Mouse (Mus musculus): ENCODE data around the gene Elp1. TPM values are rescaled to one million over a fixed set of nuclear protein-coding genes. Genes with fewer than 3 reads are reported as not detected.

The Elp1 gene
- polyA plus RNA-seq (2017; shearing (Covaris generic)), result 10 to 100 TPM; 19.3 to 20.3 TPM

- ATAC-seq, result peak; percentile 93
Observed at GRCm38 (mm10) chr4:56801907-56802668, at the start of gene Elp1, which contains the start of gene Fam206a. Gene Elp1 (minus strand): TSS chr4:56802331. Gene Fam206a (plus strand): TSS chr4:56802345.

GRCm38 (mm10) chr4:56850724-56851123 is 48.6 kb upstream of the Elp1 start:
- no peak for ATAC-seq

- ATAC-seq, result no peak
Observed at GRCm38 (mm10) chr4:56848044-56848443, 45.9 kb upstream of the Elp1 start.

GRCm38 (mm10) chr4:56847400-56847799 is 45.3 kb upstream of the Elp1 start:
- ATAC-seq, result no peak

GRCm38 (mm10) chr4:56845896-56846533 is 43.9 kb upstream of the Elp1 start:
- ATAC-seq, result no peak

GRCm38 (mm10) chr4:56844911-56845310 is 42.8 kb upstream of the Elp1 start:
- no peak for ATAC-seq

GRCm38 (mm10) chr4:56843963-56844362 is 41.8 kb upstream of the Elp1 start:
- no peak for ATAC-seq

GRCm38 (mm10) chr4:56842501-56842900 is 40.4 kb upstream of the Elp1 start:
- ATAC-seq, result no peak

GRCm38 (mm10) chr4:56840297-56840696 is 38.2 kb upstream of the Elp1 start:
- no peak for ATAC-seq

GRCm38 (mm10) chr4:56837661-56838060 is 35.5 kb upstream of the Elp1 start:
- ATAC-seq, result no peak

- ATAC-seq, result no peak
Observed at GRCm38 (mm10) chr4:56831998-56832397, 29.9 kb upstream of the Elp1 start.

GRCm38 (mm10) chr4:56831013-56831609 is 29.0 kb upstream of the Elp1 start:
- peak; percentile 73 for ATAC-seq

GRCm38 (mm10) chr4:56829511-56829921 is 27.4 kb upstream of the Elp1 start:
- ATAC-seq, result no peak

GRCm38 (mm10) chr4:56828932-56829331 is 26.8 kb upstream of the Elp1 start:
- ATAC-seq, result no peak

- no peak for ATAC-seq
Observed at GRCm38 (mm10) chr4:56824231-56824630, 22.1 kb upstream of the Elp1 start.

- no peak for ATAC-seq
Observed at GRCm38 (mm10) chr4:56820017-56820550, 18.0 kb upstream of the Elp1 start.

GRCm38 (mm10) chr4:56815131-56815530 is 13.0 kb upstream of the Elp1 start:
- no peak for ATAC-seq

GRCm38 (mm10) chr4:56812096-56812495 is 10.0 kb upstream of the Elp1 start:
- no peak for ATAC-seq

- ATAC-seq, result no peak
Observed at GRCm38 (mm10) chr4:56811642-56812041, 9.5 kb upstream of the Elp1 start.

GRCm38 (mm10) chr4:56809050-56809449 is 6.9 kb upstream of the Elp1 start:
- no peak for ATAC-seq

- ATAC-seq, result no peak
Observed at GRCm38 (mm10) chr4:56802669-56803150, 579 bp upstream of the Elp1 start.

GRCm38 (mm10) chr4:56791373-56791772 is 10.8 kb downstream of the Elp1 start:
- no peak for ATAC-seq

- no peak for ATAC-seq
Observed at GRCm38 (mm10) chr4:56771065-56771464, 31.1 kb downstream of the Elp1 start.

All from activated CD4-positive, CD25-positive, alpha-beta regulatory T cell, adult 4 months (primary cell).